Mouse (Mus musculus): Measurements from ENCODE around the gene Cyp27a1.
A peak's percentile ranks its signal among the peaks of the same experiment; 100 is the strongest.

Gene Cyp27a1

DNA sequence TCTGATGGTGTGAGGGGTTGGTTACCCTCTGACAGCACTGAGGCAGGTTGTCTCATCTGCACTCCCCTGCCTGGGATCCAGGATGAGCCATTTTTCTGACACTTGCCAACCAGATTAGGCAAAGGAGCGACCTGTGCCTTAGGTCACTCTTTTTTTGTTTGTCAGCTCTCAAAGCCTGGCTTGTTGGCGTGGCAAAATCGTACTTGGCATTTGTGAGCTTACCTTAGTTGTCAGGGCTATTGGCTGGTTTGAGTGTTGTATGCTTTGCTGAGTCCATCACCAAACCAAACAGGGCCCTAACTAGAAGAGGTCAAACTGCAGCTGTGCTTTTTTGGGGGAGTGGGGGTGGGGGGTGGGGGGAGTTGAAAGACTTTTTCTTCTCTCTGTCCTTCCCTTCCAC, 5.9 kb downstream of the Cyp27a1 start:
- DNase-seq, result no peak

- DNase-seq, result no peak
Observed at GRCm38 (mm10) chr1:74721657-74722056, 8.3 kb downstream of the Cyp27a1 start.

- DNase-seq, result peak; percentile 36
Observed at GRCm38 (mm10) chr1:74723748-74724147, 10.4 kb downstream of the Cyp27a1 start.

- no peak for DNase-seq
Observed at GRCm38 (mm10) chr1:74726114-74726513, 12.7 kb downstream of the Cyp27a1 start.

GRCm38 (mm10) chr1:74726674-74727073, 13.3 kb downstream of the Cyp27a1 start:
- no peak for DNase-seq

- no peak for DNase-seq
Observed at GRCm38 (mm10) chr1:74728446-74728845, 15.1 kb downstream of the Cyp27a1 start.

- DNase-seq, result no peak
Observed at GRCm38 (mm10) chr1:74736977-74737376, 23.6 kb downstream of the Cyp27a1 start.

- DNase-seq, result no peak
Observed at GRCm38 (mm10) chr1:74737500-74737899, 24.1 kb downstream of the Cyp27a1 start.

DNA sequence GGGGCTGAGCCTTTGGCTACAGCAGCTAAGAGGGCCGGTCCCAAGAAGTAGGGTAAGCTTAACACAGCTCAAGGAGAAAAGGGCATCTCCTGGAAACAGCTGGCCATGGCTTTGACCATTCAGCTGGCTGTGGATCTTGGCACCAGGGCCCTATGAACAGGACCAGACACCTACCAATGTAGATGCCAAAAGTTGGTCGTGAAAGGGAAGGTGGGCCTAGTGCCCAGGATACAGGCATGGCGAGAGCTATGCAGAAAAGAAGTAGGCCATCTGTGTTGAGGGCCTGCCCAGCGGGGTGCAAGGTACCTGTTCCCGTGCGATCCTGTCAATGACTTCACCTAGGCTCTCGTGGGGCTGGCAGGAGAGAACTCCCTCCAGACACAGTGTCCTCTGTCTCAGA, 27.5 kb downstream of the Cyp27a1 start:
- no peak for DNase-seq

DNA sequence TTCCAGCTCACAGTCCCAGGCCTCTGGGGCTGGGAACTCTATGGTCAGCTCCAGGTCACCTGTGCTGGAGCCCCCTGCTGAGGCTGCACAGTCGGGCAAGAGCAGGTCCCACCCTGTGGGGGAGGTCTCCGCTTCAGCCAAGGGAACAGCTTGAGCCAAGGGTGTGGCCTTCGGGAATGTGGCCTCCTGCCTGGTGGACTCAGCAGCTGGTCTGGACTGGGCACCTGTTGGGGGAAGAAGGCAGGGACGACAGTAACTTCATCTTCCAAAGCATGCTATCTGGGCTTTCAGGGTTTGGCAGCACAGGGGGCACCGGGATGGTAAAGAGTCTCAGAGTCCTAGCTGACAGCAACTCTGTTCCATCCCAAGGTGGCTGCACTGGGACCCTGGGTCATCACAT, 34.0 kb downstream of the Cyp27a1 start:
- no peak for DNase-seq

DNA sequence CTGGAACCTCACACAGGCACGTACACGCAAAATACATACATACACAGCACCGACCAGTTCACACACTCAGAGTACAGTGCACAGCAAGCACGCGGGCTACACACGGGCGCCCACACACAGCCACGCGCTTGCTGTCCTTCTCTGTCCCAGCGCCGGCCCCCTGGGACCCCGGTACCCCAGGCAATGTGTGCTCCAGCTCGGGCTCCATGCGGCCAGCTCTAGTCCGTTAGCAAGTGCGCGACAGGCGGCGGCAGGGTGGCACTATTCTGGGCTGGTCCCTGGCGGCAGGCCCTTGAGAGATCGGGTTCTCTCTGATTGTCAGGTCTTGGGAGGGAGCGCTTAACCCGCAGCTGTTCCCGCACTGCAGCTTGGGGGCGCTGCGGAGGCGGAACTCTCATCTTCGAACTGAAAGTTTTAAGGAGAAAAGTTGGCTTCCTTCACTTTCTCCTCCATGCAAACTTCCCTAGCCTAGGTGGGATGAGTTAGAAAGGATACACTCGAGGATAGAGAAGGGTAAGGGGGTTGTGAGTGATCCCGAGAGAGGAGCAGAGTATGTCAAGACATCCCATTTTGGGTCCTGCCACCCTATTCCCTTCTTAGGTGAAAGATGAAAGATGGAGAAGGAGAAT, 35.4 kb downstream of the Cyp27a1 start, which contains the start of gene Prkag3:
Prkag3 (minus strand) TSS at position 579 of the 629 bp plus-strand sequence.
- peak; percentile 59 for DNase-seq

GRCm38 (mm10) chr1:74749301-74749700, 35.9 kb downstream of the Cyp27a1 start:
- no peak for DNase-seq

DNA sequence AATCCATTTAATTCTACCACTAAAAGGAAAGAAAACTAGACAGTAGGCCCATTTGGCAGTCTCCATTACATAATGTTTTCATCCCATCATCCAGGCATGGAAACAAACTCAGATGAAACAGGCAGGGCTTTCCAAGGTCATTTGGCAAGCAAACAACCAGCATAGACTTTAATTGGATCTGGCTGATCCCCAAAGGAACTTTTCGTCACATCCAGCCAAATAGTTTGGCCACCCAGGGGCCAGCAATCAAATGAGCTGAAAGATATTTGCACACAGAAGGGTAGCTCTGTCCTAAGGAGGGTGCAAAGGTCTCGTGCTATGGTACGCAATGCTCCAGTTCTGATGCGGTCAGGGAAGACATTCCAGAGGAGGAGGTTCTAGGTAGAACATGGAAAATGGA, 37.3 kb downstream of the Cyp27a1 start:
- DNase-seq, result no peak

GRCm38 (mm10) chr1:74752150-74752549, 38.8 kb downstream of the Cyp27a1 start:
- DNase-seq, result no peak

- no peak for DNase-seq
Observed at GRCm38 (mm10) chr1:74752833-74753232, 39.5 kb downstream of the Cyp27a1 start.

- DNase-seq, result no peak
Observed at GRCm38 (mm10) chr1:74753266-74753974, 40.0 kb downstream of the Cyp27a1 start.

DNA sequence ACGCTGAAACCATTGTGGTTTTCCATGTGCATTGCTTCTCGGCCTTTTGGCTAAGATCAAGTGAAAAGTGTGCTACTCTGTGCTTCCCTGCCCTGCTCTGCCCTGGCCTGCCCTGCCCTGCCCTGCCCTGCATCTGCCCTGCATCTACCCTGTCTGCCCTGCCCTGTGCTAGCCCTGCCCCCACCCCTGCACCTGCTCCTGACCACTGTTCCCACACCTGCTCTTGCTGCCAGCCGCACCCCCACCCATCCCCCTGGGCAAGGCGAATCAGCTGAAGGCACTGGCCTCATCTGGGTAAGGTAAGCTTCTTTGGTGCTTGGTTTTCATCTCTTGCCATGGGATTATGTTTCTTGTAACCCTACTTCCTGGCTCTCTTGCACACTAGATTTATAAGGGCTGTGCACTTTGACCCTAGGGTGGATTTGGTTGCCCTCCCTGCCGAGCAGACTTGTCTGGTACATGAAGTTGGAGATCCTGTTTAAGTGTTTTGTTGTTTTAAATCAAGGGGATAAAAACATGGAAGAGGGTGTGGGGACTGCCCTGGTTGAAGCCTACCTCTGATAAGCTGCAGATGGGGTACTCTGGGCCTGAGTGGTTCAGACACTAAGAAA, 40.9 kb downstream of the Cyp27a1 start:
- DNase-seq, result peak; percentile 51

GRCm38 (mm10) chr1:74759773-74760172, 46.4 kb downstream of the Cyp27a1 start:
- no peak for DNase-seq

DNA sequence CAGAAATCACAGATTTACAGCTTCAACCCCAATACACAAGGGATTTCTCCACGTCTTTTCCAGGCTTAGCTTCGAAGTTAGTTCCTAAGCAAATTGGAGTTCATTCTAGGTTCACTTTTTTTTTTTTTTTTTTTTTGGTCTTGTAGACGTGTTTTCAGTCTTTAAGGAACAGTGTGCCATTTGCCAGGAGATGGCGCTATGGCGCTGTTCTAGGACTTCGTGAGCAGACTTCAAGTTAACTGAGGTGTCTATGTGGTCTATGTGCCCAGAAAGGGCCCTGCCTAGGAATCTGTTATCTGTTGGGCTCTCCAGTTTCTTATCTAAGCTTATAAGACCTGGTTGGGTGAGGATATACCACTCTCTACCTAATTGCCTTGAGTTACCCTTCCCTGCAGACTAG, 49.7 kb downstream of the Cyp27a1 start:
- peak; percentile 64 for DNase-seq

GRCm38 (mm10) chr1:74770727-74771466, 57.5 kb downstream of the Cyp27a1 start:
- no peak for DNase-seq

DNA sequence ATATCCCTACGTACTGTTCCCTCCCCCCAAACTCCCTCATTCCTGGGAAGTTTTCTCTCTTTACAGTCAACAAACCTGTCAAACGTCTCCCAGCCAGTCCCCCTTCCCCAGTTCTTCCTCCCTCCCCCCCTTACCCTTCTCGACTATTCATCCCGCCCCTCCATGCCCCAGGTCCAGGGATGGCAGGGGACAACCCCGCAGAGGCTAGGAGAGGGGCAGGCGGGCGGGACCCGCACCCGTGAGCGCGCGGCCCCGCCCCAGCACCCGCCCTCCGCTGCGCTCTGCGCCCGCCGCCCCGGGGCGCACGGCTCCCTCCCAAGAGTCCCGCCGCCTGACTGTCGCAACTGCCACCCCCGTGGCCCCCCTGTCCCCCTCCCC, 58.1 kb downstream of the Cyp27a1 start:
- DNase-seq, result no peak

- no peak for DNase-seq
Observed at GRCm38 (mm10) chr1:74771845-74771930, 58.3 kb downstream of the Cyp27a1 start, which contains the start of gene Wnt6. TSS of gene Wnt6 (plus strand) at chr1:74771892.

DNA sequence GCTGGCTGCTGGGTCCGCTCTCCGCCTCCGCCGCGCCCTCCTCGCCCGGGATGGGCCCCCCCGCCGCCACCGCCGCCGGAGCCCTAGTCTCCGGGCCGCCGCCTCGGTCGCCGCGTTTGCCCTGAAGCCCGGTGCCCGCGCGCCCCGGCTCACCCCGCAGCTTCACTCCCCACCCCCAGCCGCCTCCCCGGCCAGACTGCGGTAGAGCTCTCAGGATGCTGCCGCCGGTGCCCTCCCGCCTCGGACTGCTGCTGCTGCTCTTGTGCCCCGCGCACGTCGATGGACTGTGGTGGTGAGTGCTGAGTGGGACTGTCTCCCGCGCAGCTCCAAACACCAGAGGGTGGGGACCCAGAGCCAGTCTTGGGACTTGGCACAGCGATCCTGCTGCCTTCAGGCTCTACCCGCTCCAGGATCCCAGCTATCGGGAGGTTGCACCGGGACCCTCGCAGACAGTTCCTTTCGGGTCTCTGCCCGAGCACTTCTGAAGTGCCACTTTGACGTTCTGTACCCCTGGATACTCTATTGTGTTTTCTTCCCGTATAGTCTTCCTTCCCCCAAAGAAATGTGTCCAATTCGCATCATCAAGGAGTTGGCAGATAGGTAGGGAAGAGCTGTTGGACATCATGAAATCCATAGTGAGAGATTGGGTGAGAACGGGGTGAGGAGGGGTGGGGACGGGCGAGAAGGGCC, 58.7 kb downstream of the Cyp27a1 start:
- peak; percentile 27 for DNase-seq
